Mouse (Mus musculus) gastrocnemius, postnatal 4 days (tissue): ENCODE measurements at regions not wholly inside any gene's neighbourhood (a gene's known extent, or its start where the extent isn't known, plus 50 kb on each side); places are given as distances from the start of the nearest gene placed in this dataset.
A peak's percentile ranks its signal among the peaks of the same experiment; 100 is the strongest.

Experiments
- DNase-seq, 2 experiments: peaks; one replicate each; pipeline ENCODE4 v3.0.0; 2021 to 2022; ENCODE audit warnings: low spot score in 2 of 2, mixed read lengths in 2 of 2

- no peak for DNase-seq
Measured at GRCm38 (mm10) chr16:76725271-76725670, 288.2 kb upstream of the Usp25 start.

GRCm38 (mm10) chr16:76718809-76719208 lies 294.7 kb upstream of the Usp25 start:
- no peak for DNase-seq

GRCm38 (mm10) chr16:76718147-76718546 lies 295.4 kb upstream of the Usp25 start:
- no peak for DNase-seq

- no peak for DNase-seq
Measured at GRCm38 (mm10) chr16:76694913-76695312, 318.6 kb upstream of the Usp25 start.

- no peak for DNase-seq
Measured at GRCm38 (mm10) chr16:76687735-76688447, 314.3 kb upstream of the Nrip1 start.

- no peak for DNase-seq
Measured at GRCm38 (mm10) chr16:76685562-76685961, 311.9 kb upstream of the Nrip1 start.

GRCm38 (mm10) chr16:76680061-76680911 lies 306.7 kb upstream of the Nrip1 start:
- DNase-seq = peak in 1 of 2 experiments; percentile 15

- no peak for DNase-seq
Measured at GRCm38 (mm10) chr16:76678885-76679284, 305.3 kb upstream of the Nrip1 start.

GRCm38 (mm10) chr16:76669795-76670194 lies 296.2 kb upstream of the Nrip1 start:
- no peak for DNase-seq

- DNase-seq = no peak
Measured at GRCm38 (mm10) chr16:76667046-76667445, 293.4 kb upstream of the Nrip1 start.

- DNase-seq = no peak
Measured at GRCm38 (mm10) chr16:76655106-76655505, 281.5 kb upstream of the Nrip1 start.

- DNase-seq = peak in 1 of 2 experiments; percentile 17
Measured at GRCm38 (mm10) chr16:76644281-76644680, 270.7 kb upstream of the Nrip1 start.

- no peak for DNase-seq
Measured at GRCm38 (mm10) chr16:76643801-76644200, 270.2 kb upstream of the Nrip1 start.

- DNase-seq = no peak
Measured at GRCm38 (mm10) chr16:76635169-76635568, 261.5 kb upstream of the Nrip1 start.

GRCm38 (mm10) chr16:76634196-76634698 lies 260.6 kb upstream of the Nrip1 start:
- DNase-seq = no peak

- no peak for DNase-seq
Measured at GRCm38 (mm10) chr16:76626142-76626541, 252.5 kb upstream of the Nrip1 start.

GRCm38 (mm10) chr16:76621715-76622114 lies 248.1 kb upstream of the Nrip1 start:
- peak in 1 of 2 experiments; percentile 28 for DNase-seq

- DNase-seq = no peak
Measured at GRCm38 (mm10) chr16:76618295-76618694, 244.7 kb upstream of the Nrip1 start.

GRCm38 (mm10) chr16:76611061-76611460 lies 237.4 kb upstream of the Nrip1 start:
- no peak for DNase-seq

- DNase-seq = no peak
Measured at GRCm38 (mm10) chr16:76604914-76605313, 231.3 kb upstream of the Nrip1 start.

GRCm38 (mm10) chr16:76603846-76604258 lies 230.2 kb upstream of the Nrip1 start:
- DNase-seq = no peak

GRCm38 (mm10) chr16:76603431-76603830 lies 229.8 kb upstream of the Nrip1 start:
- DNase-seq = no peak
